Mouse (Mus musculus): ENCODE results near the gene Tpcn2.

- TF ChIP-seq CTCF (IDR thresholded peaks at IDR 0.05; ENCODE audit: low read depth), result no peak; the same call in 1 of the 2 replicates
- no peak for TF ChIP-seq EP300 (optimal IDR thresholded peaks at IDR 0.05)
Observed at GRCm38 (mm10) chr7:145137871-145138270, 145.9 kb downstream of the Tpcn2 start.

Measured in stomach, postnatal 0 days (tissue).